ENCODE assay signal across 8 mouse cellular contexts in genomic region chr15:80340348-80340747, GRCm38 (mm10). TPM values are rescaled to one million over a fixed set of nuclear protein-coding genes. Genes with fewer than 3 reads are reported as not detected.
DNase-seq lines count a peak whose midpoint lies in the region.

No protein-coding gene starts in this region.

- DNase-seq in heart, adult 8-10 months (ENCODE audit: low spot score) = peak; percentile 28
- no peak for DNase-seq in heart, adult 11 months
- DNase-seq in spleen, adult 12 weeks (ENCODE audit: low spot score) = peak; percentile 21
- DNase-seq in spleen, postnatal 36 days (ENCODE audit: low spot score in 2 of 2) = no peak
- DNase-seq in brain, adult 2 months (ENCODE audit: low read depth, low spot score) = peak; percentile 43
- peak; percentile 20 to 73 for DNase-seq in kidney, postnatal 36 days
- DNase-seq in retina, embryonic 14.5 days (ENCODE audit: low spot score) = peak; percentile 79
- DNase-seq in gastrocnemius, postnatal 14 days = no peak

- intact Hi-C loops in gastrocnemius, postnatal 14 days (cut with DNase I; ENCODE audit: low total_unique reads) = loop anchor here (5.0 kb wide), 1 partner anchor 357 kb away; no protein-coding TSS in a partner anchor

RNA-seq across cellular contexts. Expression of gene Cacna1i, which starts 53.3 kb away (rescaled TPM):
- under 1 TPM in 3 of 4 experiments, not detected in 1; 0.03 to 0.37 (median 0.14) TPM for total RNA-seq in heart, adult 8-10 months (2022)
- total RNA-seq in gastrocnemius, postnatal 14 days (2021) = under 1 TPM; 0.02 to 0.07 TPM

Comparison
In these comparisons a context has a peak if more than half of its experiments do, and no peak if none do; other contexts are left out.
1. DNase-seq: peak in heart, adult 8-10 months (single experiment), spleen, adult 12 weeks (single experiment), brain, adult 2 months (single experiment), kidney, postnatal 36 days (2 of 2) and retina, embryonic 14.5 days (single experiment); none in heart, adult 11 months (single experiment), spleen, postnatal 36 days (0 of 2) and gastrocnemius, postnatal 14 days (single experiment).